Mouse (Mus musculus): ENCODE data around the gene Cdc14b. TPM values are rescaled to one million over a fixed set of nuclear protein-coding genes. Genes with fewer than 3 reads are reported as not detected.
"Not testable (repeated sequence)": the region's sequence is repeated elsewhere in the genome, so short reads cannot be mapped to it uniquely, and the experiment has no call there.

Gene Cdc14b
- polyA plus RNA-seq, 1 experiment from 2014 or later = 2.8 TPM

DNA sequence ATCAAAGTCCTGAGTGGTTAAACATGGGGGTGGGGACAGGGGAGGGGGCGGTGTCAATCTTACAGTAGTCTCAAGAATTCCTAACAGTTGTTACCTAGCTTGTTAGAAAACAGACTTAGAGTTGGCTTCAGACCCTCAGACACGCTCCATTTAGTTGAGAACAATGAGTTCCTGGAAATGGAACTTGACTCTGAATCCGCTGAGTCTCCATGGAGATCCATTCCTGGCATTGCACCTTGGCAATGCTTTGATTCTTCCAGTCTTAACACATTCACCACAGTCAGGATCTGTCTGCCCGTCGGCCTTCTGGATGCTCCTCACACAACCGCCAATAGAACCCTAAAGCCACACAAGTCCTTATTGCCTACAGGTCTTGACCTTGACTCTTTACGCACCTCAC is 15.2 kb downstream of the Cdc14b start:
- WGBS = 64% methylated on average over 7 of the region's 7 CpGs
- H3K4me1 ChIP-seq (ENCODE audit: control insufficient read depth, insufficient read depth, low read depth, low read length) = peaks cover 5% of the 10 kb centered on the region; the same call in 1 of the 2 replicates
- ATAC-seq = no peak
- H3K9ac ChIP-seq (ENCODE audit: low read depth, low read length) = no peak overlapping the region
- H3K4me3 ChIP-seq (ENCODE audit: low read length) = no peak overlapping the region
- no peaks in the 10 kb centered on the region for H3K27me3 ChIP-seq (replicated peaks; ENCODE audit: control insufficient read depth, insufficient read depth, low read length)
- no peak overlapping the region for H3K27ac ChIP-seq (ENCODE audit: low read depth, low read length)
- no peaks in the 10 kb centered on the region for H3K36me3 ChIP-seq (ENCODE audit: control insufficient read depth, insufficient read depth, low read length)
- no peak overlapping the region for H3K4me2 ChIP-seq (ENCODE audit: low read length)
- H3K9me3 ChIP-seq (ENCODE audit: control insufficient read depth, low read length) = no peaks in the 10 kb centered on the region; the same call in 1 of the 2 replicates

DNA sequence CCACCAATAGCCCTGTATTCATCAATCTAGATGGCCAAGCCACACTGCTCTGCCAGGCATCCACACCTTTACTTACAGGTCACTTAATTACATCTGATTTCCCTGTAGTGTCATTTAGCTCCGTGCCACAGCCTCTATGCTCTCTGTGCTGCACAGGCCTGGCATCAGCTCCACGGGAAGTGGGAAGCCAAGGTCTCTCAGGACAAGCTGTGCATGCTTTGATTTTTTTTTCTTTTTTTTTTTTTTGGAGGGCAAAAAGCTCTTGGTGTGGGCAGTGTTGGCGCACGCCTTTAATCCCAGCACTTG is 16.6 kb downstream of the Cdc14b start:
- 56% methylated on average over 4 of the region's 4 CpGs for WGBS
- Histone ChIP-seq H3K9me3 (ENCODE audit: control insufficient read depth, low read length) (no peaks in the 10 kb centered on the region; the same call in 1 of the 2 replicates), H3K4me3 (ENCODE audit: low read length) (no peak overlapping the region), H3K9ac (ENCODE audit: low read depth, low read length) (no peak overlapping the region), H3K4me1 (ENCODE audit: control insufficient read depth, insufficient read depth, low read depth, low read length) (peaks cover 5% of the 10 kb centered on the region; the same call in 1 of the 2 replicates), H3K4me2 (ENCODE audit: low read length) (no peak overlapping the region), H3K36me3 (ENCODE audit: control insufficient read depth, insufficient read depth, low read length) (no peaks in the 10 kb centered on the region), H3K27me3 (replicated peaks; ENCODE audit: control insufficient read depth, insufficient read depth, low read length) (no peaks in the 10 kb centered on the region), H3K27ac (ENCODE audit: low read depth, low read length) (no peak overlapping the region)
- ATAC-seq = peak; percentile 62

DNA sequence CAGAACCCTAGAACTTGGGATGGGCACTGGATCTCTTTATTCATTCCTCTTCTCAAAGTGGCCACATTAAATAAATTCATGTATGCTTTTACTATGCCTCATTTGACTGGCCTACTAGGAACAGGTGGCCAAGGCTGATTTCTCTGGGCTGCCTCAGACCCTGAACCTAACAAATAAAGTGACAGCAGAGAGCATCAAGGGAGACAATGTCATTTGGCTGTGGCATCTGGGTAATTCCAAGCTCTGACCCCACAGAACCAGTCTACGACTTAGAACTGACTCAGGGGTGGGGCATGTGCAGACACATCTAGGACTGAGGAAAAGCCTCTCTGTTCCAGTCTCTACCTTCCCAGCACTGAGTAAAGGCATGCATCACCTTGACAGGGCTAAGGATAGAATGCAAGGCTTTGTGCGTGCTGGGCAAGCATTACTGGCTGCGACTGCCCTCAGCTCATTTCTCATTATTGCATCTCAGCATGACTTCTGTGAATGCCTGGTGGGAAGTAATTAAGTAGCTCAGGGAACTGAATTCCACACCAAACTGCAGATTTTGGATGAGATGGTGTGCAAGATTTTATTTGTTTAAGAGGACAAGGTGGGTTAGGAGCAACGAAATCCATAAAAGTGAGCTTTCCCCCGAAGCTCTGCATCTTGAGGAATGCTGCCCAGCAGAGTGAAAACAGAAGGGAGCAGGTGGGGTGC is 17.1 kb downstream of the Cdc14b start:
- Histone ChIP-seq H3K9ac (ENCODE audit: low read depth, low read length) (no peak overlapping the region), H3K4me1 (ENCODE audit: control insufficient read depth, insufficient read depth, low read depth, low read length) (peaks cover 5% of the 10 kb centered on the region; the same call in 1 of the 2 replicates), H3K4me2 (ENCODE audit: low read length) (no peak overlapping the region), H3K27ac (ENCODE audit: low read depth, low read length) (no peak overlapping the region), H3K4me3 (ENCODE audit: low read length) (no peak overlapping the region), H3K9me3 (ENCODE audit: control insufficient read depth, low read length) (no peaks in the 10 kb centered on the region; the same call in 1 of the 2 replicates), H3K36me3 (ENCODE audit: control insufficient read depth, insufficient read depth, low read length) (no peaks in the 10 kb centered on the region), H3K27me3 (replicated peaks; ENCODE audit: control insufficient read depth, insufficient read depth, low read length) (no peaks in the 10 kb centered on the region)
- 7% methylated on average over 5 of the region's 5 CpGs for WGBS
- peak; percentile 83 for ATAC-seq

DNA sequence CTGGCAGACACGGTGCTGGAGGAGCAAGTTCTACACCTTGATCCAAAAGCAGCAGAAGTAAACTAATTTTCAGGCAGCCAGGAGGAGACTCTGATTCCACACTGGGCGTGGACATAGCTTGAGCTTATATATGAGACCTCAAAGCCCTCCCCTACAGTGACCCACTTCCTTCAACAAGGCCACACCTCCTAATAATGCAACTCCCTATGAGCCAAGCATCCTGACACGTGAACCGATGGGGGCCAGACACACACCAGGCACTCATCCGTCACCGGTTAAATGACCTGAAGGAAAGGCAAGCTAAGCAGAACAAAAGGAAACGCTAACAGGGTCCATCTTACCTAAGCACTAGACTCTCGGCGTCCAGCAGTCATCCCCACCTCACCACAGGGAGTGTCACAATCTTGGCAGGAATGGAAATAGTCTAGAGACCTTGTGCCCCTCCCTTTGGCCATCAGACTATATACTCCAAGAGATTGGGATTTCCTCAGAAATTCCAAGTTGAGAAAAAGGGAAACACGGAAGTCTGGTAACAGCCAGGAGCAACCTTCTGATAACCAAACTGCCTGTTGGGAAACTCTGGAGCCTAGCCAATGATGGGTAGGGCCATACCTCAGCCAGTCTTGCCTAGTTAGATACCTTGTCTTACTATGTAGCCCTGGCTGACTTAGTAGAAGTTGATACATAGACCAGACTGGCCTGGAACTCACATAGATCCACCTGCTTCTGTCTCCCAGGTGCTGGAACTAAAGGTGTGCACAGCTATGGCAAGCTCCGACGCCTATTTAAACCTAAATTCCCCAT is 17.9 kb downstream of the Cdc14b start:
- 71% methylated on average over 12 of the region's 12 CpGs for WGBS
- Histone ChIP-seq H3K9ac (ENCODE audit: low read depth, low read length) (no peak overlapping the region), H3K4me3 (ENCODE audit: low read length) (no peak overlapping the region), H3K9me3 (ENCODE audit: control insufficient read depth, low read length) (no peaks in the 10 kb centered on the region; the same call in 1 of the 2 replicates), H3K4me1 (ENCODE audit: control insufficient read depth, insufficient read depth, low read depth, low read length) (peaks cover 5% of the 10 kb centered on the region; the same call in 1 of the 2 replicates), H3K4me2 (ENCODE audit: low read length) (no peak overlapping the region), H3K27ac (ENCODE audit: low read depth, low read length) (no peak overlapping the region), H3K27me3 (replicated peaks; ENCODE audit: control insufficient read depth, insufficient read depth, low read length) (no peaks in the 10 kb centered on the region), H3K36me3 (ENCODE audit: control insufficient read depth, insufficient read depth, low read length) (no peaks in the 10 kb centered on the region)
- no peak for ATAC-seq

DNA sequence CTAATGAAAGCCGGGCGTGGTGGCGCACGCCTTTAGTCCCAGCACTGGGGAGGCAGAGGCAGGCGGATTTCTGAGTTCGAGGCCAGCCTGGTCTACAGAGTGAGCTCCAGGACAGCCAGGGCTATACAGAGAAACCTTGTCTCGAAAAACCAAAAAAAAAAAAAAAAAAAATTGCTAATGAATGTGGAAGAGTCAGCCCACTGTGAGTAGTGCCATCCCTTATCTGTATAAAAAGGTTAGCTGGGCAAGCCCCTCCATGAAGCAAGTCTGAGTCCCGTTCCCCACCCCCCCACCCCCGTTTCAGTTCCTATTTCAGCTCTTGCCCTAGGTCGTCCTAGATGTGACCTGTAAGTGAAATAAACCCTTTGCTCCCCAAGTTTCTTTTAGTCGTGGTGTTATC is 20.9 kb downstream of the Cdc14b start:
- not testable (repeated sequence) for H3K9me3 ChIP-seq (ENCODE audit: control insufficient read depth, low read length); ATAC-seq; H3K9ac ChIP-seq (ENCODE audit: low read depth, low read length); H3K4me3 ChIP-seq (ENCODE audit: low read length); H3K27me3 ChIP-seq (replicated peaks; ENCODE audit: control insufficient read depth, insufficient read depth, low read length); H3K4me1 ChIP-seq (ENCODE audit: control insufficient read depth, insufficient read depth, low read depth, low read length); H3K36me3 ChIP-seq (ENCODE audit: control insufficient read depth, insufficient read depth, low read length); H3K27ac ChIP-seq (ENCODE audit: low read depth, low read length); H3K4me2 ChIP-seq (ENCODE audit: low read length)
- WGBS = 86% methylated on average over 10 of the region's 11 CpGs

DNA sequence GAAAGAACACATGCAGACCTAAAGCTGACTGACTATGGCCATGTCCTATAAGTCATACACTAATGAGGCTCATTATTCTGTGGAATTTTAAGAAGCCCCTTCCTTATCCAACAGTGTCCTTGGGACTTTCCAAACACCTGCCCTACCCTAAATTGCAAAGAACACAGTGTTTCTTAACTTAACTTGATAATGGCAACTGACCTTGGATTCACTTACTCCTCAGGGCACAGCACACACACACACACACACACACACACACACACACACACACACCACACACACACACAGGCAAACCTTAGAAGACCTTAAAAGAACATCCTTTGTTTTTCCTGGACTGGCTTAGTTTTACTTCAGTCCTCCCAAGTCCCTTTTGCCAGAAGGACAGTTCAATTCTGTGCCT is 21.4 kb downstream of the Cdc14b start:
- H3K4me3 ChIP-seq (ENCODE audit: low read length) = no peak overlapping the region
- no peak for ATAC-seq

DNA sequence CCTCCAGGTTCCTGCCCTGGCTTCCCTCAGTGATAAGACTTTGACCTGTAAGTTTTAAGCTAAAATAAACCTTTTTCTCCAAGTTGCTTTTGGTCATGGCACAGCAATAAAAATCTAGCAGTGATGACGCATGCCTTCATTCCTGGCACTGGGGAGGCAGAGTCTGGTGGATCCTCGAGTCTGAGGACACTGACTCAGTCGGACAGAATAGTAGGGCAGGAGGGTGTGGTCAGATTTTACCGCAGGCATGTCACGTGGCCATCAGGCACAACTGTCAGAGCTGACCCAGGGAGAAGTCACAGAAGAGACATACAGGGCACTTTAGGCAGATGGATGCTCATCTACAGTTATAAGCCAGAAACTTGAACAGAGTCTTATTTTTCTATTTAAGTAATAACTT is 22.9 kb downstream of the Cdc14b start:
- no peaks in the 10 kb centered on the region for H3K36me3 ChIP-seq (ENCODE audit: control insufficient read depth, insufficient read depth, low read length)
- H3K4me2 ChIP-seq (ENCODE audit: low read length) = no peak overlapping the region
- no peaks in the 10 kb centered on the region for H3K27me3 ChIP-seq (replicated peaks; ENCODE audit: control insufficient read depth, insufficient read depth, low read length)
- no peaks in the 10 kb centered on the region for H3K9me3 ChIP-seq (ENCODE audit: control insufficient read depth, low read length)
- H3K4me3 ChIP-seq (ENCODE audit: low read length) = no peak overlapping the region
- peaks cover 3% of the 10 kb centered on the region for H3K4me1 ChIP-seq (ENCODE audit: control insufficient read depth, insufficient read depth, low read depth, low read length)
- no peak overlapping the region for H3K27ac ChIP-seq (ENCODE audit: low read depth, low read length)
- no peak for ATAC-seq
- H3K9ac ChIP-seq (ENCODE audit: low read depth, low read length) = no peak overlapping the region
- 73% methylated on average over 5 of the region's 5 CpGs for WGBS

More for the DNA sequence above, 21.4 kb downstream of the Cdc14b start:
- Histone ChIP-seq H3K4me1 (ENCODE audit: control insufficient read depth, insufficient read depth, low read depth, low read length) (peaks cover 5% of the 10 kb centered on the region; the same call in 1 of the 2 replicates), H3K9ac (ENCODE audit: low read depth, low read length) (no peak overlapping the region), H3K9me3 (ENCODE audit: control insufficient read depth, low read length) (no peaks in the 10 kb centered on the region), H3K4me2 (ENCODE audit: low read length) (no peak overlapping the region), H3K27ac (ENCODE audit: low read depth, low read length) (no peak overlapping the region), H3K36me3 (ENCODE audit: control insufficient read depth, insufficient read depth, low read length) (no peaks in the 10 kb centered on the region), H3K27me3 (replicated peaks; ENCODE audit: control insufficient read depth, insufficient read depth, low read length) (no peaks in the 10 kb centered on the region)

DNA sequence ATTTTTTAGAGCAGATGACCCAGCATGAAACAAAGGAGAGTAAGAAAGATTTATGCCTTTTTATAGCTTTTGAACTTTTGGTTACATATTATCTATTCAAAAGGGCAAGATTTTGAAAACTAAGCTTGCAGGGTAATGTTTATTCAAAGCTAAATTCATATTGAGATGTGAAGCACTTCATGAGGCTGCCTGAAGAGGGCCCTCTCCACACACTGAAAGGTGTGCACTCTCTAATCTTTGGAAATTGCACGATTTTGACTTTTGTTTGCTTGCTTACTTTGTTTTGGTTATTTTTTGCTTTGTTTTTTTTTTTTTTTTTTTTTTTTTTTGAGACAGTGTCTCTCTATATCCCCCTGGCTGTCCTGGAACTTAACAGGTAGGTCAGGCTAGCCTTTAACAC is 24.7 kb downstream of the Cdc14b start:
- no peak overlapping the region for H3K4me3 ChIP-seq (ENCODE audit: low read length)
- no peak for ATAC-seq
- H3K36me3 ChIP-seq (ENCODE audit: control insufficient read depth, insufficient read depth, low read length) = no peaks in the 10 kb centered on the region
- H3K4me2 ChIP-seq (ENCODE audit: low read length) = no peak overlapping the region
- H3K27me3 ChIP-seq (replicated peaks; ENCODE audit: control insufficient read depth, insufficient read depth, low read length) = no peaks in the 10 kb centered on the region
- H3K9me3 ChIP-seq (ENCODE audit: control insufficient read depth, low read length) = no peaks in the 10 kb centered on the region
- WGBS = 12% methylated on average over 1 of the region's 1 CpGs
- no peak overlapping the region for H3K27ac ChIP-seq (ENCODE audit: low read depth, low read length)
- peaks cover 3% of the 10 kb centered on the region for H3K4me1 ChIP-seq (ENCODE audit: control insufficient read depth, insufficient read depth, low read depth, low read length)
- H3K9ac ChIP-seq (ENCODE audit: low read depth, low read length) = no peak overlapping the region

DNA sequence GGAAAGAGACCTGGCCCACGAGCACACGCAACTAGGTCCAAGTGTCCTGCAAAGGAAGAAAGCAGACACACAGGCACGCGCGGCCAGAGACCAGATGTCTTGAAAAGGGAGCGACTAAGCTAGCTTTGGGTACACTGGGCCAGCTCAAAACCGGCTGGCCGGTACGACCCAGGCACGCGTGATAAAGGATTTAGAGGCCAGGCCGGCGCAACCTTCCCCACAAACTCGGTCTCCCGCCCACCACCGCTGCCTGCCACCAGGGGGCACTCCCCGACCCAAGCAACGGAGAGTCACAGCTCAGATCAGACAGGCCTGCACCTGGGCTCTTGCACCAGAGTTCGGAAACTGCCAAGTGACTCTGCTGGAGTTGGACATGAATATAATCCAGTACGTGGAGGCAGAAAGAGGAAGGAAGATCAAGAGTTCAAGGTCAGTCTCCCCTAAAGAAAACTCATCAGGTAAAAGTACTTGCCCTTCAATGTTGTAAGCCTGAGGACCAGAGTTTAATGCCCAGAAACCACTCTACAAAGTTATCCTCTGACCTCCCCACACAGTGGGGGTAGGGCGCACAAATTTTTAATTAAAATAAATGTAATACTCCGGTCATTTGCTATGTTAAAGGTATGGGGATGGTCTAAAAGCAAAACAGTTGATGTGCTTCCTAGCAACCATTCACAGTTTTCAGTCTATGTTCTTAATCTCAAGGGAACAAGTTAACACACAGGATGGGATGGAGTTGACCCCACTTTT is 26.1 kb downstream of the Cdc14b start:
- Histone ChIP-seq H3K9ac (ENCODE audit: low read depth, low read length) (peak overlapping the region; percentile 41), H3K27ac (ENCODE audit: low read depth, low read length) (no peak overlapping the region), H3K9me3 (ENCODE audit: control insufficient read depth, low read length) (no peaks in the 10 kb centered on the region), H3K4me2 (ENCODE audit: low read length) (peak overlapping the region; percentile 78), H3K4me3 (ENCODE audit: low read length) (peak overlapping the region; percentile 35), H3K4me1 (ENCODE audit: control insufficient read depth, insufficient read depth, low read depth, low read length) (peaks cover 3% of the 10 kb centered on the region), H3K27me3 (replicated peaks; ENCODE audit: control insufficient read depth, insufficient read depth, low read length) (no peaks in the 10 kb centered on the region), H3K36me3 (ENCODE audit: control insufficient read depth, insufficient read depth, low read length) (no peaks in the 10 kb centered on the region)
- WGBS = 10% methylated on average over 20 of the region's 22 CpGs
- peak; percentile 76 for ATAC-seq
